ENCODE assay signal across 9 mouse cellular contexts in genomic region chr11:72221278-72221677, GRCm38 (mm10). TPM values are rescaled to one million over a fixed set of nuclear protein-coding genes. Genes with fewer than 3 reads are reported as not detected.
DNase-seq lines count a peak whose midpoint lies in the region; ATAC-seq and TF ChIP-seq lines count a peak whose summit lies in the region.
"Had no signal": no experiment of that assay in that cellular context is flagged by ENCODE, and none has a peak within 500 bp of the region (broad histone marks: within the 10 kb centered on the region; RNA-seq: fewer than 3 reads in every experiment).

No protein-coding gene starts in this region.

- WGBS in embryonic facial prominence, embryonic 10.5 days = 15% methylated on average over 6 of the region's 6 CpGs
- WGBS in liver, adult 2 months = 21% methylated on average over 6 of the region's 6 CpGs

- peak; percentile 50 for DNase-seq in ovary, postnatal 36 days (ENCODE audit: low spot score)
- DNase-seq in ovary, adult 18-20 months (ENCODE audit: low spot score) = no peak
- DNase-seq in adrenal gland, adult 2 months = peak; percentile 57
- DNase-seq in embryonic facial prominence, embryonic 10.5 days (ENCODE audit: low spot score) = peak; percentile 77
- peak; percentile 50 for DNase-seq in liver, adult 2 months (ENCODE audit: extremely low read depth, low read depth, low spot score)
- DNase-seq in retina, embryonic 14.5 days (ENCODE audit: low spot score) = peak; percentile 93
- DNase-seq in thymus, postnatal 14 days = peak; percentile 84

- H3K27me3 ChIP-seq in embryonic facial prominence, embryonic 10.5 days (replicated peaks; ENCODE audit: low read depth, poor library complexity, severe bottlenecking) = no peaks in the 10 kb centered on the region
- H3K27me3 ChIP-seq in liver, adult 2 months (ENCODE audit: control insufficient read depth, insufficient read depth, low read length) = no peaks in the 10 kb centered on the region
- H3K27me3 ChIP-seq: hindbrain, embryonic 15.5 days had no signal

- ATAC-seq in inflammation-experienced regulatory T-cells, adult 6 months = peak; percentile 81

- no peak overlapping the region for H3K27ac ChIP-seq in embryonic facial prominence, embryonic 10.5 days (replicated peaks)
- H3K27ac ChIP-seq in liver, adult 2 months (replicated peaks; ENCODE audit: insufficient read depth, low read depth, low read length) = no peak overlapping the region
- H3K27ac ChIP-seq: hindbrain, embryonic 15.5 days had no signal

- TF ChIP-seq POLR2A in liver, adult 2 months (IDR thresholded peaks at IDR 0.05; ENCODE audit: extremely low read depth, insufficient read depth, low read length) = no peak

- H3K79me2 ChIP-seq in liver, adult 2 months (ENCODE audit: control insufficient read depth, insufficient read depth, low read length) = no peaks in the 10 kb centered on the region

- H3K9me3 ChIP-seq in embryonic facial prominence, embryonic 10.5 days = no peaks in the 10 kb centered on the region
- H3K9me3 ChIP-seq: hindbrain, embryonic 15.5 days had no signal

- peaks cover 3% of the 10 kb centered on the region; the same call in 1 of the 2 replicates for H3K36me3 ChIP-seq in embryonic facial prominence, embryonic 10.5 days (replicated peaks)
- H3K36me3 ChIP-seq in liver, adult 2 months (ENCODE audit: control insufficient read depth, insufficient read depth, low read length) = no peaks in the 10 kb centered on the region
- H3K36me3 ChIP-seq: hindbrain, embryonic 15.5 days had no signal

- peaks cover 7% of the 10 kb centered on the region for H3K4me1 ChIP-seq in embryonic facial prominence, embryonic 10.5 days
- no peaks in the 10 kb centered on the region; the same call in 1 of the 2 replicates for H3K4me1 ChIP-seq in liver, adult 2 months (ENCODE audit: control insufficient read depth, insufficient read depth, low read length)

- H3K4me3 ChIP-seq in embryonic facial prominence, embryonic 10.5 days = no peak overlapping the region
- no peak overlapping the region for H3K4me3 ChIP-seq in liver, adult 2 months (ENCODE audit: insufficient read depth, low read depth, low read length)
- H3K4me3 ChIP-seq: hindbrain, embryonic 15.5 days had no signal

- peak; percentile 90 for TF ChIP-seq CTCF in liver, adult 2 months (IDR thresholded peaks at IDR 0.05; ENCODE audit: low read depth, low read length)

- H3K9ac ChIP-seq in liver, adult 2 months (ENCODE audit: low read depth, low read length) = no peak overlapping the region
- H3K9ac ChIP-seq: hindbrain, embryonic 15.5 days had no signal

RNA-seq across cellular contexts. Expression of gene Med31, which starts 5.9 kb away (rescaled TPM):
- 10 to 100 TPM in 1 of 2 experiments, 1 to 10 TPM in 1; 9.4 to 11.6 TPM for total RNA-seq in adrenal gland, adult 2 months (2021)
- 3.6 and 4.4 TPM in 2 replicates for polyA plus RNA-seq in adrenal gland, adult 2 months (2012; rRNA removed)
- 46.7 and 50.8 TPM in 2 replicates for polyA plus RNA-seq in embryonic facial prominence, embryonic 10.5 days (2016; fragmentation: Nextera tagmentation; extraction: Ambion mirVana)
- 10 to 100 TPM; 18.1 to 26.9 (median 22.3) TPM for polyA plus RNA-seq in inflammation-experienced regulatory T-cells, adult 6 months (2017; shearing (Covaris generic))
- total RNA-seq in liver, adult 2 months (2014; rRNA removed) = 7.1 and 8.2 TPM in 2 replicates
- polyA plus RNA-seq in liver, adult 2 months (2012; rRNA removed) = 3.4 TPM in 2 replicates

RNA-seq across cellular contexts. Expression of gene Txndc17, which starts 13.9 kb away (rescaled TPM):
- total RNA-seq in adrenal gland, adult 2 months (2021) = 10 to 100 TPM; 76.6 to 77.6 TPM
- 9.6 and 13.0 TPM in 2 replicates for polyA plus RNA-seq in adrenal gland, adult 2 months (2012; rRNA removed)
- 180 TPM in 2 replicates for polyA plus RNA-seq in embryonic facial prominence, embryonic 10.5 days (2016; fragmentation: Nextera tagmentation; extraction: Ambion mirVana)
- 100 to 1,000 TPM; 106 to 179 (median 111) TPM for polyA plus RNA-seq in inflammation-experienced regulatory T-cells, adult 6 months (2017; shearing (Covaris generic))
- total RNA-seq in liver, adult 2 months (2014; rRNA removed) = 72.9 and 80.2 TPM in 2 replicates
- polyA plus RNA-seq in liver, adult 2 months (2012; rRNA removed) = 32.0 and 37.9 TPM in 2 replicates

RNA-seq across cellular contexts. Expression of gene 4933427D14Rik, which starts 14.0 kb away (rescaled TPM):
- 1 to 10 TPM; 6.0 to 6.4 TPM for total RNA-seq in adrenal gland, adult 2 months (2021)
- 3.1 and 3.3 TPM in 2 replicates for polyA plus RNA-seq in adrenal gland, adult 2 months (2012; rRNA removed)
- polyA plus RNA-seq in embryonic facial prominence, embryonic 10.5 days (2016; fragmentation: Nextera tagmentation; extraction: Ambion mirVana) = 17.1 and 19.9 TPM in 2 replicates
- 10 to 100 TPM; 16.7 to 27.9 (median 22.9) TPM for polyA plus RNA-seq in inflammation-experienced regulatory T-cells, adult 6 months (2017; shearing (Covaris generic))
- 2.1 and 2.2 TPM in 2 replicates for total RNA-seq in liver, adult 2 months (2014; rRNA removed)
- polyA plus RNA-seq in liver, adult 2 months (2012; rRNA removed) = 1.4 and 1.7 TPM in 2 replicates

RNA-seq across cellular contexts. Expression of gene Gm43951, which starts 14.6 kb away (rescaled TPM):
- under 1 TPM; 0.35 to 0.81 TPM for total RNA-seq in adrenal gland, adult 2 months (2021)
- 0.15 TPM in 1 of 2 replicates, not detected in the other for polyA plus RNA-seq in adrenal gland, adult 2 months (2012; rRNA removed)
- 0.72 and 0.83 TPM in 2 replicates for polyA plus RNA-seq in embryonic facial prominence, embryonic 10.5 days (2016; fragmentation: Nextera tagmentation; extraction: Ambion mirVana)
- polyA plus RNA-seq in inflammation-experienced regulatory T-cells, adult 6 months (2017; shearing (Covaris generic)) = not detected
- 0.13 and 0.18 TPM in 2 replicates for total RNA-seq in liver, adult 2 months (2014; rRNA removed)
- 0.02 and 0.05 TPM in 2 replicates for polyA plus RNA-seq in liver, adult 2 months (2012; rRNA removed)

RNA-seq across cellular contexts. Expression of gene Slc13a5, which starts 45.7 kb away (rescaled TPM):
- total RNA-seq in adrenal gland, adult 2 months (2021) = under 1 TPM; 0.20 to 0.38 TPM
- polyA plus RNA-seq in adrenal gland, adult 2 months (2012; rRNA removed) = 0.08 and 0.12 TPM in 2 replicates
- polyA plus RNA-seq in embryonic facial prominence, embryonic 10.5 days (2016; fragmentation: Nextera tagmentation; extraction: Ambion mirVana) = 0.10 and 0.14 TPM in 2 replicates
- not detected for polyA plus RNA-seq in inflammation-experienced regulatory T-cells, adult 6 months (2017; shearing (Covaris generic))
- total RNA-seq in liver, adult 2 months (2014; rRNA removed) = 0.94 and 1.1 TPM in 2 replicates
- polyA plus RNA-seq in liver, adult 2 months (2012; rRNA removed) = 1.4 and 1.6 TPM in 2 replicates
